In the genomic region with DNA sequence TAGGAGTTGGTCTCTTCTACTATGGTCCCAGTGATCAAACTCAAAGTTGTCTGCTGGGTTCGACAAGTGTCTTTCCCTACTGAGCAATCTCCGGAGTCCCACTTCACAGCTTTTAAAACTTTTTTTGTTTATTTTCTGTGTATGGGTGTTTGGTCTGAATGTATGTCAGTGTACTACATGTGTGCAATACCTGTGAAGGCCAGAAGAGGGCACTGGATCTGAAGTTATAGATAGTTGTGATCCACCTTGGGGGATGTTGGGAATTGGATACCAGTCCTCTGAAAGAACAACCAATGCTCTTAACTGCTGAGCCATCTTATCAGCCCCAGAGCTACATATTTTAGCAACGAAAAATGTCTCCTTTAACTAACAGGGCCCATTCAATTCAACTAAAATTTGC, we compare ENCODE assay signal across 8 mouse cellular contexts.
DNase-seq lines count a peak whose midpoint lies in the region; ATAC-seq lines count a peak whose summit lies in the region.
"Had no signal": no experiment of that assay in that cellular context is flagged by ENCODE, and none has a peak within 500 bp of the region (broad histone marks: within the 10 kb centered on the region; RNA-seq: fewer than 3 reads in every experiment).

No protein-coding gene starts in this region.

- no peak overlapping the region for H3K9ac ChIP-seq in kidney, embryonic 15.5 days
- H3K9ac ChIP-seq in liver, embryonic 16.5 days (ENCODE audit: low read depth, low read length), result no peak overlapping the region
- no peak overlapping the region for H3K9ac ChIP-seq in midbrain, embryonic 11.5 days (ENCODE audit: low read length)
- H3K9ac ChIP-seq: neural tube, embryonic 12.5 days had no signal

- peaks cover 5% of the 10 kb centered on the region for H3K36me3 ChIP-seq in kidney, embryonic 15.5 days
- no peaks in the 10 kb centered on the region for H3K36me3 ChIP-seq in liver, embryonic 16.5 days (ENCODE audit: control insufficient read depth, insufficient read depth)
- H3K36me3 ChIP-seq in midbrain, embryonic 11.5 days (ENCODE audit: control insufficient read depth, insufficient read depth, low read length), result no peaks in the 10 kb centered on the region

- H3K4me1 ChIP-seq in kidney, embryonic 15.5 days, result no peaks in the 10 kb centered on the region
- H3K4me1 ChIP-seq in liver, embryonic 16.5 days (ENCODE audit: control insufficient read depth, low read depth, low read length), result no peaks in the 10 kb centered on the region
- H3K4me1 ChIP-seq in midbrain, embryonic 11.5 days (ENCODE audit: control insufficient read depth, insufficient read depth, low read length), result peaks cover under 1% of the 10 kb centered on the region; the same call in 1 of the 2 replicates

- H3K4me2 ChIP-seq in kidney, embryonic 15.5 days, result no peak overlapping the region
- H3K4me2 ChIP-seq in liver, embryonic 16.5 days (ENCODE audit: low read depth, low read length), result no peak overlapping the region
- no peak overlapping the region for H3K4me2 ChIP-seq in midbrain, embryonic 11.5 days
- H3K4me2 ChIP-seq: neural tube, embryonic 12.5 days had no signal

- 96% methylated on average over 3 of the region's 3 CpGs for WGBS in kidney, embryonic 15.5 days
- 65% methylated on average over 3 of the region's 3 CpGs for WGBS in liver, embryonic 16.5 days (ENCODE audit: insufficient replicate concordance)
- WGBS in midbrain, embryonic 11.5 days, result 94% methylated on average over 3 of the region's 3 CpGs

- no peaks in the 10 kb centered on the region for H3K27me3 ChIP-seq in kidney, embryonic 15.5 days
- no peaks in the 10 kb centered on the region for H3K27me3 ChIP-seq in liver, embryonic 16.5 days (ENCODE audit: control insufficient read depth, insufficient read depth, low read depth, low read length)
- H3K27me3 ChIP-seq in midbrain, embryonic 11.5 days (ENCODE audit: control insufficient read depth, insufficient read depth, low read length), result no peaks in the 10 kb centered on the region
- H3K27me3 ChIP-seq: neural tube, embryonic 12.5 days had no signal

- DNase-seq in kidney, adult 9 months, result peak; percentile 30
- DNase-seq in WW6 (ENCODE audit: low read depth, low spot score), result peak; percentile 20
- no peak for DNase-seq in testis, postnatal 10 days (ENCODE audit: low spot score)
- no peak for DNase-seq in midbrain, embryonic 11.5 days (ENCODE audit: low spot score, missing footprints)

- ATAC-seq in kidney, embryonic 15.5 days (replicated peaks; ENCODE audit: low FRiP score), result no peak
- ATAC-seq in CD4-positive, CD25-positive, alpha-beta regulatory T cell, adult 4 months, result peak; percentile 64
- ATAC-seq in liver, embryonic 16.5 days (ENCODE audit: low read depth), result peak; percentile 27; the same call in 1 of the 2 replicates
- no peak for ATAC-seq in midbrain, embryonic 11.5 days (ENCODE audit: low FRiP score)

- no peak overlapping the region for H3K27ac ChIP-seq in kidney, embryonic 15.5 days
- no peak overlapping the region for H3K27ac ChIP-seq in liver, embryonic 16.5 days (ENCODE audit: low read length)
- no peak overlapping the region for H3K27ac ChIP-seq in midbrain, embryonic 11.5 days (ENCODE audit: low read depth, low read length)
- H3K27ac ChIP-seq: neural tube, embryonic 12.5 days had no signal

- no peak overlapping the region for H3K4me3 ChIP-seq in kidney, embryonic 15.5 days (replicated peaks)
- H3K4me3 ChIP-seq in liver, embryonic 16.5 days (ENCODE audit: low read depth, low read length), result no peak overlapping the region
- H3K4me3 ChIP-seq in midbrain, embryonic 11.5 days (ENCODE audit: low read depth, low read length), result no peak overlapping the region
- H3K4me3 ChIP-seq: neural tube, embryonic 12.5 days had no signal

- H3K9me3 ChIP-seq in kidney, embryonic 15.5 days (replicated peaks), result no peaks in the 10 kb centered on the region
- H3K9me3 ChIP-seq in liver, embryonic 16.5 days (replicated peaks; ENCODE audit: control insufficient read depth, low read length), result no peaks in the 10 kb centered on the region
- H3K9me3 ChIP-seq in midbrain, embryonic 11.5 days (ENCODE audit: control insufficient read depth, low read length), result no peaks in the 10 kb centered on the region
- H3K9me3 ChIP-seq: neural tube, embryonic 12.5 days had no signal

Comparison
In these comparisons a context has a peak if more than half of its experiments do, and no peak if none do; other contexts are left out.
1. DNase-seq: peak in kidney, adult 9 months (single experiment) and WW6 (single experiment); none in testis, postnatal 10 days (single experiment) and midbrain, embryonic 11.5 days (single experiment).
2. ATAC-seq: peak in CD4-positive, CD25-positive, alpha-beta regulatory T cell, adult 4 months (single experiment) and liver, embryonic 16.5 days (single experiment); none in kidney, embryonic 15.5 days (single experiment) and midbrain, embryonic 11.5 days (single experiment).